8 mouse cellular contexts compared by ENCODE assay signal in genomic region chr6:136742352-136743118, GRCm38 (mm10). TPM values are rescaled to one million over a fixed set of nuclear protein-coding genes. Genes with fewer than 3 reads are reported as not detected.
DNase-seq lines count a peak whose midpoint lies in the region; ATAC-seq and TF ChIP-seq lines count a peak whose summit lies in the region.

No protein-coding gene starts in this region.

- peak overlapping the region; percentile 20 to 50; a peak in 3 of 4 replicates for H3K4me3 ChIP-seq in MEL (ENCODE audit: control insufficient read depth in 1 of 2, insufficient read depth in 1 of 2, low read depth in 2 of 2, low read length in 2 of 2)
- no peak overlapping the region for H3K4me3 ChIP-seq in forebrain, postnatal 0 days (ENCODE audit: low read depth, low read length)
- no peak overlapping the region for H3K4me3 ChIP-seq in hindbrain, embryonic 12.5 days
- no peak overlapping the region for H3K4me3 ChIP-seq in lung, embryonic 15.5 days

- no peak overlapping the region for H3K4me2 ChIP-seq in forebrain, postnatal 0 days (ENCODE audit: low read depth)
- H3K4me2 ChIP-seq in hindbrain, embryonic 12.5 days (replicated peaks): no peak overlapping the region
- H3K4me2 ChIP-seq in lung, embryonic 15.5 days: no peak overlapping the region

- H3K79me2 ChIP-seq in MEL (ENCODE audit: control insufficient read depth, insufficient read depth, low read length, poor library complexity): no peaks in the 10 kb centered on the region

- peak overlapping the region; percentile 34 for H3K9ac ChIP-seq in MEL (ENCODE audit: control insufficient read depth, low read depth, low read length, poor library complexity, severe bottlenecking)
- H3K9ac ChIP-seq in forebrain, postnatal 0 days: no peak overlapping the region
- H3K9ac ChIP-seq in hindbrain, embryonic 12.5 days: no peak overlapping the region
- H3K9ac ChIP-seq in lung, embryonic 15.5 days: no peak overlapping the region

- no peak for TF ChIP-seq POLR2A in MEL (IDR thresholded peaks at IDR 0.05; ENCODE audit: control insufficient read depth in 1 of 2, insufficient read depth in 1 of 2, low read depth in 1 of 2, low read length in 2 of 2, poor library complexity in 1 of 2)

- no peaks in the 10 kb centered on the region; a peak in 1 of 4 replicates for H3K27me3 ChIP-seq in MEL (ENCODE audit: control insufficient read depth in 1 of 2, insufficient read depth in 2 of 2, low read length in 2 of 2)
- H3K27me3 ChIP-seq in forebrain, postnatal 0 days (ENCODE audit: insufficient read depth, low read length): no peaks in the 10 kb centered on the region
- no peaks in the 10 kb centered on the region for H3K27me3 ChIP-seq in hindbrain, embryonic 12.5 days
- no peaks in the 10 kb centered on the region for H3K27me3 ChIP-seq in lung, embryonic 15.5 days

- peak; percentile 91 for ATAC-seq in forebrain, postnatal 0 days
- ATAC-seq in hindbrain, embryonic 12.5 days (ENCODE audit: low FRiP score): peak; percentile 75
- peak; percentile 55; the same call in 1 of the 2 replicates for ATAC-seq in lung, embryonic 15.5 days (ENCODE audit: borderline replicate concordance, extremely low read depth, low FRiP score, low TSS enrichment)

- H3K36me3 ChIP-seq in MEL (ENCODE audit: control insufficient read depth in 1 of 2, insufficient read depth in 2 of 2, low read length in 2 of 2): no peaks in the 10 kb centered on the region
- no peaks in the 10 kb centered on the region for H3K36me3 ChIP-seq in forebrain, postnatal 0 days (ENCODE audit: insufficient read depth)
- no peaks in the 10 kb centered on the region for H3K36me3 ChIP-seq in hindbrain, embryonic 12.5 days
- H3K36me3 ChIP-seq in lung, embryonic 15.5 days: no peaks in the 10 kb centered on the region

- TF ChIP-seq RAD21 in MEL (IDR thresholded peaks at IDR 0.05; ENCODE audit: low read depth, low read length): peak; percentile 83

- no peak overlapping the region for H3K27ac ChIP-seq in MEL (ENCODE audit: control insufficient read depth, low read depth, low read length)
- H3K27ac ChIP-seq in forebrain, postnatal 0 days (ENCODE audit: low read depth, low read length): no peak overlapping the region
- no peak overlapping the region for H3K27ac ChIP-seq in hindbrain, embryonic 12.5 days
- no peak overlapping the region for H3K27ac ChIP-seq in lung, embryonic 15.5 days

- no peak for TF ChIP-seq EP300 in MEL (IDR thresholded peaks at IDR 0.05; ENCODE audit: low read depth in 1 of 2, low read length in 2 of 2)

- DNase-seq in MEL (ENCODE audit: low read depth, low spot score): peak; percentile 89
- peak; percentile 80 to 81 for DNase-seq in cerebellum, adult 18-20 months
- DNase-seq in forebrain, postnatal 0 days: peak; percentile 94
- peak; percentile 85 for DNase-seq in layer of hippocampus, adult 9-11 months
- peak; percentile 57 for DNase-seq in ovary, adult 18-20 months (ENCODE audit: low spot score)
- DNase-seq in thymus, postnatal 0 days (ENCODE audit: low spot score): peak; percentile 92

- H3K4me1 ChIP-seq in MEL (ENCODE audit: control insufficient read depth in 1 of 2, insufficient read depth in 2 of 2, low read length in 2 of 2): 0 out of 4 replicates have a peak, but pooled peaks cover 0 to 2% of the 10 kb centered on the region in 2 experiments
- H3K4me1 ChIP-seq in forebrain, postnatal 0 days (ENCODE audit: insufficient read depth): no peaks in the 10 kb centered on the region
- H3K4me1 ChIP-seq in hindbrain, embryonic 12.5 days: 0 out of 2 replicates have a peak, but pooled peaks cover 3% of the 10 kb centered on the region
- peaks cover 7% of the 10 kb centered on the region; the same call in 1 of the 2 replicates for H3K4me1 ChIP-seq in lung, embryonic 15.5 days

- H3K9me3 ChIP-seq in MEL (replicated peaks; ENCODE audit: insufficient read depth, low read length): no peaks in the 10 kb centered on the region
- H3K9me3 ChIP-seq in forebrain, postnatal 0 days (ENCODE audit: low read length): no peaks in the 10 kb centered on the region
- no peaks in the 10 kb centered on the region for H3K9me3 ChIP-seq in hindbrain, embryonic 12.5 days (replicated peaks)
- no peaks in the 10 kb centered on the region for H3K9me3 ChIP-seq in lung, embryonic 15.5 days

- peak; percentile 47 to 81 (median 78) for TF ChIP-seq CTCF in MEL (IDR thresholded peaks at IDR 0.05 in 2 of 3, conservative IDR thresholded peaks at IDR 0.05 in 1 of 3; ENCODE audit: control insufficient read depth in 1 of 3, insufficient read depth in 1 of 3, low read depth in 2 of 3, low read length in 3 of 3, poor library complexity in 1 of 3, severe bottlenecking in 1 of 3)
- TF ChIP-seq CTCF in forebrain, postnatal 0 days (IDR thresholded peaks at IDR 0.05; ENCODE audit: low read depth): peak; percentile 95

- WGBS in forebrain, postnatal 0 days: 43% methylated on average over 10 of the region's 10 CpGs
- 52% methylated on average over 10 of the region's 10 CpGs for WGBS in hindbrain, embryonic 12.5 days
- WGBS in lung, embryonic 15.5 days: 35% methylated on average over 10 of the region's 10 CpGs

TF ChIP-seq in MEL, 35 proteins besides CTCF, POLR2A, EP300 and RAD21:
- TF ChIP-seq ELF1 (IDR thresholded peaks at IDR 0.05; ENCODE audit: low read depth, low read length): 0 out of 2 replicates have a peak, but pooled peaks have one; percentile 18
- TF ChIP-seq SIN3A (IDR thresholded peaks at IDR 0.05; ENCODE audit: low read length): no peak
- peak; percentile 75 for TF ChIP-seq ZC3H11A (IDR thresholded peaks at IDR 0.05; ENCODE audit: low read depth, low read length)
- 0 out of 2 replicates have a peak, but pooled peaks have one; percentile 5 for TF ChIP-seq ZNF384 (IDR thresholded peaks at IDR 0.05; ENCODE audit: low read depth, low read length)
- TF ChIP-seq SMC3 (IDR thresholded peaks at IDR 0.05; ENCODE audit: low read depth, low read length): peak; percentile 84

RNA-seq across cellular contexts. Expression of gene Gucy2c, which starts 39.0 kb away (rescaled TPM):
- not detected in 2 replicates for total RNA-seq in MEL (2012; rRNA removed)
- not detected for polyA plus RNA-seq in MEL (2012; ENCODE audit: insufficient read depth in 1 of 2, insufficient read length in 2 of 2, low read depth in 1 of 2, low replicate concordance in 2 of 2, missing spikeins in 1 of 2)
- total RNA-seq in forebrain, postnatal 0 days (2014; rRNA removed): 0.54 and 0.67 TPM in 2 replicates
- polyA plus RNA-seq in forebrain, postnatal 0 days (2015; fragmentation: Nextera tagmentation; extraction: Ambion mirVana): 0.14 and 0.42 TPM in 2 replicates
- polyA plus RNA-seq in hindbrain, embryonic 12.5 days (2016; fragmentation: Nextera tagmentation; extraction: Ambion mirVana): 0.05 and 0.10 TPM in 2 replicates
- 0.13 and 0.19 TPM in 2 replicates for polyA plus RNA-seq in lung, embryonic 15.5 days (2015; fragmentation: Nextera tagmentation; extraction: Ambion mirVana)
- 0.29 and 0.30 TPM in 2 replicates for polyA plus RNA-seq in thymus, postnatal 0 days (2015; fragmentation: Nextera tagmentation; extraction: Ambion mirVana)

Comparison
In these comparisons a context has a peak if more than half of its experiments do, and no peak if none do; other contexts are left out.
1. H3K4me3 ChIP-seq: peak in MEL (2 of 2); none in forebrain, postnatal 0 days (single experiment), hindbrain, embryonic 12.5 days (single experiment) and lung, embryonic 15.5 days (single experiment).
2. Peak in every context shown above with its lines, with median percentiles within 50 percentile points of each other: DNase-seq and ATAC-seq.